Mouse (Mus musculus): ENCODE results near the gene Polr1b.

The Polr1b gene

DNA sequence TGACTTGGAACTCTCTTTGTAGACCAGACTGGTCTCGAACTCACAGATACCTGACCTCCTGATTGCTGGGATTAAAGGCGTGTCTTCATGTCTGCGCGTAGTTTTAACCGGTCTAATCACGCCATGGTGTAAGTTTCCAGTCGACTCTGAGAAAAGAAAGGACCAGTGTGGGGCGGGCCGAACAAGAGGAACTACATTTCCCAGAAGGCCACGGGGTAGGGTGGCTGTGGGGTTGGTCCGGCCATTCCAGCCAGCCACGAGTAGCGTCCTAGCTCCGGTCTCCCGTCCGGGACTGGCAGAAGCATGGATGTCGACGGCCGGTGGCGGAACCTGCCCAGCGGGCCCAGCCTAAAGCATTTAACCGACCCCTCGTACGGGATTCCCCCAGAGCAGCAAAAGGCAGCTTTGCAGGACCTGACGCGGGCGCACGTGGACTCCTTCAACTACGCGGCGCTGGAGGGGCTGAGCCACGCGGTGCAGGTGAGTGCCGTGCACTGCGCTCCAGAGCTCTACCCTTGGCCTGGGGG lies at the start of gene Polr1b:
TSS of gene Polr1b (plus strand) at position 212 of the 527 bp plus-strand sequence.
- DNase-seq (ENCODE audit: low read depth, low spot score), result peak; percentile 82

GRCm38 (mm10) chr2:129052451-129052983 lies 48.3 kb upstream of the Polr1b start:
- DNase-seq (ENCODE audit: low read depth, low spot score), result no peak

GRCm38 (mm10) chr2:129055741-129056140 lies 45.1 kb upstream of the Polr1b start:
- no peak for DNase-seq (ENCODE audit: low read depth, low spot score)

DNA sequence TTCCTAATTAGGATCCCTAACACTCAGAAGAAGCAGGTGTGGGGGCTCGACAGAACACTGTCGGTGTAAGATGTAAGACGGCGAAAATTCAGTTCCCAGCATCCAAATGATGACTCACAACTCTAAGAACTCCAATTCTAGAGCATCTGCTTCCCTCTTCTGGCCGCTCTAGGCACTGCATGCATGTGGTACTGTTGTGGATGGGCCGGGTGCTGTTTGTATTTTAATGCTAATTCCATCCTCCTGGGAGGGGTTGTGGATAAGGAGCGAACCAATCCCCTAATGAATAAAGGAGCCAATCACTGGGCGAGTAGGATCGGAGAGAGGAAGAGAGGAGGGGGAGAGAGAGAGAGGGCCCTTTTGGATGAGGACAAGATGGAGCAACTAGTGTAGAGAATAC lies 44.2 kb upstream of the Polr1b start:
- DNase-seq (ENCODE audit: low read depth, low spot score), result no peak

GRCm38 (mm10) chr2:129057256-129057655 lies 43.5 kb upstream of the Polr1b start:
- DNase-seq (ENCODE audit: low read depth, low spot score), result no peak

- DNase-seq (ENCODE audit: low read depth, low spot score), result no peak
Observed at GRCm38 (mm10) chr2:129057920-129058361, 42.9 kb upstream of the Polr1b start.

DNA sequence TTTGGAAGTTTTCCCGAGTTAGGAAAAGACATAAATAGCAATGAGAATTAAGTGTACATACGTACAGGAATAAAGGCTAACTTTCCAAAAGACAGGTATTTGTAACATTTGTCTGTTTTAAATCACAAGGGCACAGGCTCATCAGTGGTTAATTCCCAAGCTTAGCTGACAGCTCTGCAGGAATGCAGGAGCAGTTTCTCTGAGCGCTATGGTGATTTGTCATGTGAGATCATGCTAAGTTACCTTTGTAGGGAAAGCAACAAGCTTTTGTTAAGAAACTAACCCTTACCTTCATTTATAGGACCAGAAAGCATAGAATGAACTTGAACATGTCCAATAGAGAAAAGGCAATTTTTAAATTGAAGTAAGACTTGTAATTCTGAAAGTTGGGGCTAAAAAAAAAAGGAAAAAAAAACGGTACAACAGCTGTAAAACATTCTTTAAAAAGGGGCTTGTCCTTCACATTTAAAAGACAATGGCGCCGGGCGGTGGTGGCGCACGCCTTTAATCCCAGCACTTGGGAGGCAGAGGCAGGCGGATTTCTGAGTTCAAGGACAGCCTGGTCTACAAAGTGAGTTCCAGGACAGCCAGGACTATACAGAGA lies 39.2 kb upstream of the Polr1b start:
- DNase-seq (ENCODE audit: low read depth, low spot score), result no peak

DNA sequence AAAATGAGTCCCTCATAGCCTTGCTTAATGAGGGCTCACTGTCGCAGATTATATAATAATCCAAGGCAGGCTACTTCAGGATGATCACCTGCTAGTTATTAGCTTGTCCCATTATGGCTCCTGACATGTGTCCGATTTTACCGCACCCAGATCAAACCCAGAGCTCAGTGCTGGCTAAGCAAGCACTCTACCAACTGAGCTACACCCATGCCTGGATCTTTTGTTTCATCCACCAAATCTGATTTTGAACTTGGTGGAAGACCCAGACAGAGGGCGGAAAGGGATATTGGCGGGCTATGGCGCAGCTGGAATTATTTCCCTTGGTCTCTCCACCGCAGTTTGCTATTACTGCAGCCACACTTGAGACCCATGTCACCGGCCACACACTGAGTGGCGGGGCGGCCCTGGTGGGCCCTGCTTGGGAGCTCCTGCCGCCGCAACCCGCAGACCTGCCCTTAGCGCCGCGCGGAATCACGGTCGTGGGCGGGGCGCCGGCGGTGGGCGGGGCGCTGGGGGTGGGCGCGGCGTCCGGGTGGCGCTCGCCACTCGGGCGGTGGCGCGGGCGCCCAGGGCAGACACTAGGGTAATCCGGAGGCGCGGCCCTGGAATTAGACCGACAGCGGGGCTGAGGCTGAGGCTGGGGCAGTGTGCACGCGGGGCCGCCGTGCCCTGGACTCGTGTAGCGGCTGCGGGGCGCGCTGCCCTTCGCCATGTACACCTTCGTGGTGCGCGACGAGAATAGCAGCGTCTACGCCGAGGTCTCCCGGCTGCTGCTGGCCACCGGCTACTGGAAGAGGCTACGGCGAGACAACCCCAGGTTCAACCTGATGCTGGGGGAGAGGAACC lies 35.1 kb upstream of the Polr1b start, which contains the start of gene Ttl:
TSS of gene Ttl (plus strand) at position 506 of the 846 bp plus-strand sequence.
- peak; percentile 78 for DNase-seq (ENCODE audit: low read depth, low spot score)

- DNase-seq (ENCODE audit: low read depth, low spot score), result no peak
Observed at GRCm38 (mm10) chr2:129066326-129066725, 34.5 kb upstream of the Polr1b start.

- no peak for DNase-seq (ENCODE audit: low read depth, low spot score)
Observed at GRCm38 (mm10) chr2:129070296-129070695, 30.5 kb upstream of the Polr1b start.

- DNase-seq (ENCODE audit: low read depth, low spot score), result no peak
Observed at GRCm38 (mm10) chr2:129078313-129078712, 22.5 kb upstream of the Polr1b start.

- no peak for DNase-seq (ENCODE audit: low read depth, low spot score)
Observed at GRCm38 (mm10) chr2:129079194-129079593, 21.6 kb upstream of the Polr1b start.

GRCm38 (mm10) chr2:129081097-129081496 lies 19.7 kb upstream of the Polr1b start:
- no peak for DNase-seq (ENCODE audit: low read depth, low spot score)

DNA sequence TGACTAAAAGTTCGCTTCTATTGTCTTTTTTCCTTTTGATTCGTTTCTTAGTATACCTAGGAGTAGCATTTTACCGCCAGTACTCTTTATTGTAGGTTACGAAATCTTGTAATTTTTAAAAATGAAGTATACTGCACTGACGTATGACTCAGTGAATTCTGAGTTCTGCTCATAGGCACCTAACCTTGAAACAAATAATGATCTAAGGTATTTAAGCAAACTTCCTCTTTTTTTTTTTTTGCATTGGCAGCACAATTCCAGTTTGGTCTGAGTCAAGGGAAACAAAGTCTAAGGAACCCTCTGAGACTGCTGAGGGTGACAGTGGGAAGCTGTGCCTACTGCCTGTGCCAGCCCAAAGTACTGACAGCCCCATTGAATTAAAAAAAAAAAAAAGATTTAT lies 17.3 kb upstream of the Polr1b start:
- DNase-seq (ENCODE audit: low read depth, low spot score), result no peak

GRCm38 (mm10) chr2:129084959-129085358 lies 15.8 kb upstream of the Polr1b start:
- DNase-seq (ENCODE audit: low read depth, low spot score), result no peak

GRCm38 (mm10) chr2:129087520-129087919 lies 13.3 kb upstream of the Polr1b start:
- DNase-seq (ENCODE audit: low read depth, low spot score), result no peak

GRCm38 (mm10) chr2:129090370-129090769 lies 10.4 kb upstream of the Polr1b start:
- no peak for DNase-seq (ENCODE audit: low read depth, low spot score)

GRCm38 (mm10) chr2:129092810-129093209 lies 8.0 kb upstream of the Polr1b start:
- no peak for DNase-seq (ENCODE audit: low read depth, low spot score)

DNA sequence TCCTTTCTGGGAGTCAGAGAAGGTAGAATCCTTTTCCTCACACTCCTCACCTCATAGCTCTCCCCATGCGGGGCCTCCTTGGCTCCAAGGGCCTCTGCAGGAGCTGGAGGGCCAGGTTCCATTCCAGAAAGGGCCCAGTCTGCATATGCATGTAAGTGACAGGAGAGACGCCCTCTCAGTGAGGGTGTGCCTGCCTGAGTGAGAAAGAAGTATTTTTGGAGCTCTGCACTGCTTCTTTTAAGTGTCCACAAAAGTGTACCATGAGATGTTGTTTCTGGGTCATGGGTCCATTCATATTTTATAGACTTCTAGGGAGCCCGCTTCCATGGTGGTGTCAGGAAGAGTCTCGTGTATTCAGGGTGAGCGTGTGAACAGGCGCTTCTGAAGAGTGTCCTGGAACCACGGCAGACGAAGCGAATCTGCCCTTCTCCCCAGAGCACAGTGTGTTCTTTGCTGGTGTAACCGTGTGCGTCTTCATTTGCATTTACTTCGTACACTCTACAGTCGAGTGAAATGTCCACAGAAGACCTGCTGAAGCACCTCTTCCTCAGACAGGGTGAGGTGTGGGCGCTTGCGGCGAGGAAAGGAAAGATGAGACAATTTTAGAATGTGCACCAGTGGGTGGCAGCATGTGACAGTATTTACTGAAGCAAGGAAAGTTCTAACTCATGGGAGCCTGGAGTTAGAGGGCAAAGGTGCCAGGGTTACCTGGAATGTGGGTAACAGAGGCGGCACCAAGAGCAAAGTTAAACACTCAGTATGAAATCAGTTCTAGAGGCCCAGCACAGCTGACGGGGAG lies 6.7 kb upstream of the Polr1b start:
- no peak for DNase-seq (ENCODE audit: low read depth, low spot score)

DNA sequence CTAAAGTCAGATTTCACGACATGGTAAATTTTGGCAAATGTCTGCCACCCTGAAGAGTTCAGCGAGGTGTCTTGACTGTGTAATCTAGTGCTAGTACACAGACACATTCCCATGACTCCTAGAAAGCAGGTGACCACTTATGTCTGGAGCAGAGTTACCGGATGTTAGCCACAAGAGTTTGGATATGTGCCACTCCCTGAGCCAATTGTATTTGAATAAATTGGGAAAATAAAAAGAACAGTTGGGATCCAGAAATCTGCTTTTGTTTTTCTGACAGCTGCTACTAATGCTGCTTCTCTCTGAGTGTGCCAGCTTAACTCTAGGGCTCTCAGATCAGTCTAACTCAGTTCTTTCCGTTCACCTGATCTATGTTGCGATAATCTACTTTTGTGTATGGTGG lies 12.1 kb downstream of the Polr1b start:
- DNase-seq (ENCODE audit: low read depth, low spot score), result no peak

- DNase-seq (ENCODE audit: low read depth, low spot score), result no peak
Observed at GRCm38 (mm10) chr2:129115706-129116367, 15.0 kb downstream of the Polr1b start.

Measured in retina, postnatal 7 days (tissue).